Mouse (Mus musculus) hindbrain, embryonic 13.5 days (tissue): ENCODE results near the gene Kazald1. TPM values are rescaled to one million over a fixed set of nuclear protein-coding genes. Genes with fewer than 3 reads are reported as not detected.

Experiments
- polyA plus RNA-seq: library from polyadenylated mRNA; unstranded; fragments of >200 nt; fragmentation: Nextera tagmentation; extraction: Ambion mirVana; gene quantifications from 2 replicates; pipeline ENCODE4 v1.2.1, GENCODE M21; 2015

Gene Kazald1
- polyA plus RNA-seq, 1 experiment from 2014 or later = 4.7 TPM

Other genes with a start within 250 kb of the Kazald1 start
- gene Slf2, start 144.1 kb upstream of the Kazald1 start, polyA plus RNA-seq = 29.8 and 30.5 TPM in 2 replicates
- 19.2 and 19.9 TPM in 2 replicates for gene Sema4g, start 86.1 kb upstream of the Kazald1 start, polyA plus RNA-seq
- 16.0 and 17.0 TPM in 2 replicates for gene Twnk, start 69.6 kb upstream of the Kazald1 start, polyA plus RNA-seq
- 91.6 and 93.6 TPM in 2 replicates for gene Mrpl43, start 68.8 kb upstream of the Kazald1 start, polyA plus RNA-seq
- gene Lzts2, start 60.8 kb upstream of the Kazald1 start, polyA plus RNA-seq = 23.4 and 24.1 TPM in 2 replicates
- 1.4 and 1.5 TPM in 2 replicates for gene Pdzd7, start 29.5 kb upstream of the Kazald1 start, polyA plus RNA-seq
- gene Sfxn3, start 27.7 kb upstream of the Kazald1 start, polyA plus RNA-seq = 63.1 and 65.4 TPM in 2 replicates
- gene Tlx1, start 75.4 kb downstream of the Kazald1 start, polyA plus RNA-seq = 3.0 and 5.1 TPM in 2 replicates
- 9.5 and 11.8 TPM in 2 replicates for gene Lbx1, start 160.6 kb downstream of the Kazald1 start, polyA plus RNA-seq